Mouse (Mus musculus): ENCODE measurements around the gene Ints2.
"Not testable (repeated sequence)": the region's sequence is repeated elsewhere in the genome, so short reads cannot be mapped to it uniquely, and the experiment has no call there.

Gene Ints2

DNA sequence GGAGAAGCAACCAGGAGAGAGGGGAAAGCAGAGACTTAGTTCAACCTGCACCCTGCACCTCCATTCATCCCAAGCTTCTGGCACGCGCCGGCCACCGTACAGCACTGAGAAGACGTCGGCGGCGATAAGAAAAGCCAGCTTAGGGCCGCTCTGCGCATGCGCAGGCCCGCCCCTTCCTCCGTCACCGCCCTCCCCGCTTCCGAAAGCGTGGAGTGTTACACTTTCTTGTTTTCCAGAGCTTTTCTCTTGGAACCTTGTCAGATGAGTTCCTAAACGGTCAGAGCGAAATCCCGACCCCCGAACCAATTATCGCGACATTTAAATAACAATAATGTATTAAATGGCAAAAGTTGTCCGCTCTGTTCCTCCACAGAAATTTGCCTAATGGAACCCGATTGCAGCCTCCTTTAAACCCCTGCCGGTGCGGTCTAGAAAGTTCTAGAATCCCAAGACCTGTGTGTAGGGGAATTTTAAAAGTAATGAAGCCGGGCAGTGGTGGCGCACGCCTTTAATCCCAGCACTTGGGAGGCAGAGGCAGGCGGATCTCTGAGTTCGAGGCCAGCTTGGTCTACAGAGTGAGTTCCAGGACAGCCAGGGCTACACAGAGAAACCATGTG lies at the start of gene Ints2:
Ints2 (minus strand) TSS at position 116 of the 617 bp plus-strand sequence.
- DNase-seq (ENCODE audit: low spot score) = peak; percentile 93

- not testable (repeated sequence) for DNase-seq (ENCODE audit: low spot score)
These were observed 34.8 kb upstream of the Ints2 start for GRCm38 (mm10) chr11:86292201-86292600.

- no peak for DNase-seq (ENCODE audit: low spot score)
These were observed 34.3 kb upstream of the Ints2 start for GRCm38 (mm10) chr11:86291714-86292113.

DNA sequence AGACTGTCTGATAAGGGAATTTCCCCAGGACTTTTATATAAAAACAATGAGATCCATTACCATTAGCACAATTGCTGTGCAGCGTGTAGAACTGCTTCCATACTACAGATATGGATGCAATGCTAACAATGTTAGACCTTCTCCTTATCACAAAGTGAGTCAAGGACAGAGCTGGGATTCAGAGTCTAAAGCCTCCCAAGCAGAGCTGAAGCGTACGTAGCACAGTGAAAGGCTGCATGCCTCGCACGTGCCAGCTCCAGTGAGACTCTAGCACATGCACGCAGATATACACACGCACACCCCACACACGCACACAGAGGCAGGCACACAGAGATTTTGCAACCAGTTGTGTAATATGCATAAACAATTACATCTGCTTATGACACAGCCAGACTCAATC lies 28.4 kb upstream of the Ints2 start:
- no peak for DNase-seq (ENCODE audit: low spot score)

GRCm38 (mm10) chr11:86278442-86279102 lies 21.2 kb upstream of the Ints2 start:
- DNase-seq (ENCODE audit: low spot score) = no peak

DNA sequence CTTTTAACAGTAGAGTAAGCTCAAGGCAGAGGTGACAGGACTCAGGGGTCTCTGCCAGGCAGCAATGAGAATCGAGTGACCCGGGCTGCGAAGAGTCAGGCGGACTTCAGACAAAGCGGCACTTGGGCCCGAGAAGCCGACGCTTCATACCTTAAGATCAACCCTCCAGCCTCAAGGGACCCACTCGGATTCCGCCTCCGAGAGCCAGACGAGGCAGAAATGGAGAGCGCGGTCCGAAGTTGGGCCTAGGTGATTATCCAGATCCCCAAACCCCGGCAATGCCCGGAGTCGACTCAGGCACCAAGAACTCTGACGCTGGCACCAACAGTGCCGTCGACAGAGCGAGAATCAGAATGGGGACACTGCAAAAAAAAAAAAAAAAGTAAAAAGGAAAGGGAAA lies 321 bp downstream of the Ints2 start:
- no peak for DNase-seq (ENCODE audit: low spot score)

- DNase-seq (ENCODE audit: low spot score) = no peak
These were observed 4.0 kb downstream of the Ints2 start for GRCm38 (mm10) chr11:86253342-86253741.

GRCm38 (mm10) chr11:86232446-86232845 lies 24.9 kb downstream of the Ints2 start:
- no peak for DNase-seq (ENCODE audit: low spot score)

DNA sequence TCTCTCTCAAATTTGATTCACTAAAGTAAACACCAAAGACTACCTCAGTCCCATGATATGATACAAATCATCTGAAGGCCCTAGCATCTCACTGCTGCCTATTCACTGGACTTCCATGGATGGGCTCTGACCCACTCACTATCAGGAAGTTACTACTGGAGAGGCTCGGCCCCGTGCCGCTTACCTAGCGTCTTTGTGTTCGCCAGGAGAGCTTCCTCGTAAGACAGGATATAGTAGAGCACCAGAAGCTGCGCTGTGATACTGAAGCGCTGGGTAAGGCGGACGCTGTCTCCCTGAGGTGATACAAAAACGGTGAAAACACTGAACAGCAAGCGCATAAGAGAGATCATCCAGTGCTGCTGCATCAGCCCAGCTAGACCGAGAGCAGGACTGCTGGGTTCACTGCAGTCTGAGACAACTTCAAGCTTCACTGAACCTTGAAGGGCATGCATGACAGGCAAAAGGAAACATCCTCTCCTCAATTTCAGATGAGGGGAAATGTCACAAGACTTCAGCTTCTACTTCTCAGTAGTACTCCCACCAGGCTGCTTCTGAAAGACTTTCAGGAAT lies 25.5 kb downstream of the Ints2 start:
- no peak for DNase-seq (ENCODE audit: low spot score)

DNA sequence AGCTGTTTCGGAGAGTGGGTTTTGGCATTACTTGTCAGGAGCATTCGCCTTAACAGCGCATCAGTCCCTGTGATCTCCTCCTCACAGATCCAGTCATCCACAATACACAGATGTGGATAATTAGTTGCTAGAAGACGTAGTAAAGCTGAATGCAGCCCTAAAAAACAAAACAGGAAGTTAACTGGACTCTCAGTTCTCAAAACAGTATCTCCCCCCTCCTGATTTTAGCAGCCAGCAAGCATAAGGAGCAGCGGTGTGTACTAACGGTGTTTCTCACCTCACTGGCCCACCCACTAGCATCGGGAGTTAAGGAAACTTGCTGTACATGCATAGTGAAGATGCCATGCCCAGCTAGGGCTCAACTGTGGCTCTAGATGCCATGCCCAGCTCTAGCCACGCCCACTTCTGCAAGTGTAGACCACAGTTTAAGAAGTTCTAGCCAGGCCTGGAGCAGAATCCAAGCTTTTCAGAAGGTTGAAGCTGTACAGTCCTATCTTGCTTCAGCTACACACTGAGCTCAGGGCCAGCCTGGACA lies 30.7 kb downstream of the Ints2 start:
- no peak for DNase-seq (ENCODE audit: low spot score)

GRCm38 (mm10) chr11:86225761-86226160 lies 31.6 kb downstream of the Ints2 start:
- no peak for DNase-seq (ENCODE audit: low spot score)

GRCm38 (mm10) chr11:86211803-86212202 lies 45.6 kb downstream of the Ints2 start:
- no peak for DNase-seq (ENCODE audit: low spot score)

GRCm38 (mm10) chr11:86209123-86209522 lies 48.3 kb downstream of the Ints2 start:
- no peak for DNase-seq (ENCODE audit: low spot score)

- no peak for DNase-seq (ENCODE audit: low spot score)
These were observed 51.5 kb downstream of the Ints2 start for GRCm38 (mm10) chr11:86205876-86206275.

GRCm38 (mm10) chr11:86205031-86205430 lies 52.3 kb downstream of the Ints2 start:
- no peak for DNase-seq (ENCODE audit: low spot score)

DNA sequence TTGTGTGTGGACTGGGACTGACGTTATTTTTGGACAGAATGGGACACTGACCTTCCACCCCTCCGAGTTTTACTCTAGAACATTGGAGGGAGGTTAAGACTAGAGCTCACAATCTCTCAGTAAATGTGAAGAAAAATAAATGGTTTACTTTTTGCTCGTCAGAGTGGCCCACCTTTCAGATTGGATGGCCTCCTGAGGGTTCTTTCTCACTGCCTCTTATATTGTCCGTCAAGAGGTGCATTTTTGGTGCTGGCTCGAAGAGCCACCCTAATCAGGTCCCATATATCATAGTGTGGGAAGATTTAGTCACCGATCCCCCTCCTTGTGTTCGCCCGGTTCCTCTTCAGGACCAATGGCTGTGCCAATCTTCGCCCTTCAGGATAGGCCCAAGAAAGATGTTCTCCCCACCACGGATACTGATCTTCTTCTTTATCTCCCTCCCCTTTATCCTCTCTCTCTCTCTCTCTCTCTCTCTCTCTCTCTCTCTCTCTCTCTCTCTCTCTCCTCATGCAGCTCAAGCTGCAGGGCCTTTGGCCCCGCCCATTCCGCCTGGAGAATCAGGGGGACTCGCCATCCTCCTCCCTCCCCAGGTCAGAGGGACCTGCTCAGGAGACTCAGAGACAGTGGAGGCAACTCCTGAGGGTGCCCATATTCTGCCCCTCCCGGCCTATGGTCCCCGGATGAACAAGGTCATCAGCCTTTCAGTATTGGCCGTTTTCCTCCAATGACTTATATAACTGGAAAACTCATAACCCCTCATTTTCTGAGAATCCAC lies 55.3 kb downstream of the Ints2 start:
- DNase-seq (ENCODE audit: low spot score) = no peak

DNA sequence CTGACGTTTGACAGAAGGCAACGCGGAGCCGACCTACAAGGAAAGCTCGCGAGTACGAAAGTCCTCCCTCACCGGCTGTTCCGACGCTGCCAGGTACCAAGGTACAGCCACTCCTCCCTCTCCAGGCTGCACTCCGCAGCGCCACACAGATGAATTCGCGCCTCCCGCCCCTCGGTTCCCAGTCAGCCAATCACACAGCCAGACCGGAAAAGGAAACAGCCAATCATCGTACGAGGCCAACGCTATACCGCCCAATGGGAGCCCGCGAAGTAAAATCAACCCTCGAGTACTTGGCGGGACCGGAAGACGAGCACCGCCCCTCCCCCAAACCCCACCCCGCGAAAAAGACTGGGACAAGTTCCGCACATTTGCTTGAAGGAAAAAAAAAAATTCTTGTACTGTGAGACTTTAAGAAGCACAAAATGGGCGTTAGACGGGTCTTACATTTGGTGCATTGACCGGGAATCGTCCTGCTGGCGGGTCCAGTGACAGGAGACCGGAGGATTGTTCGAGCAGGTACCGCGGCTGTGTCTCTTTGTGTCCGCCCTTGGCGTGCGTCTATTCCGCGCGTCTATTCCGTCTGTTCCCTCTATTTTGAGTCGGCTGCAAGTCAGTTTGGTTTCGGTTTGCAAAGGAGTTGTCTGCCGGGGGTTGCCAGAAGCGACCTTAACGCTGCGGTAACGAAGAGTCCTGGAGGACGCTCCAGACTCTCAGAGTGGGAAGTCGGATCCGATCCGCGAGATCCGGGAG lies 56.2 kb downstream of the Ints2 start, which contains the start of gene Brip1:
Brip1 (minus strand) TSS at position 157 of the 750 bp plus-strand sequence.
- DNase-seq (ENCODE audit: low spot score) = peak; percentile 90

- no peak for DNase-seq (ENCODE audit: low spot score)
These were observed 56.8 kb downstream of the Ints2 start for GRCm38 (mm10) chr11:86200460-86201021.

DNA sequence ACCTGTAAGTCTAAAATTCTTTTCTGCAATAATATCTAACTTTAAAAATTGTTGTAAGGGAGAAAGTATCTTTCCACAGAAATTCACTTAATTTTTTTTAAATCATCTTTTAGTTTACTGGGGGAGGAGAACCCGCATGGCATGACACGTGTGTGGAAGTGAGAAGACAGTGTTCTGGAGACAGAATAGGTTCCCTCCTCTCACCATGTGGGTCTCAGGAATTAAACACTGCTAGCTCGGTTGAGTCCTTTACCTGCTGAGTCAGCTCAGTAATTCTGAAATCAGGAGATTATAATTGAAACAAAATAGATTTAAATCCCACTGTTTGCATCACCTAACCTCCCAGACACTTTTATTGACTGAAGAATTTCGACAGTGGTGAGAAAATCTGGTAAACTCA lies 57.6 kb downstream of the Ints2 start:
- DNase-seq (ENCODE audit: low spot score) = no peak

GRCm38 (mm10) chr11:86185224-86185623 lies 72.2 kb downstream of the Ints2 start:
- DNase-seq (ENCODE audit: low spot score) = not testable (repeated sequence)

- no peak for DNase-seq (ENCODE audit: low spot score)
These were observed 81.5 kb downstream of the Ints2 start for GRCm38 (mm10) chr11:86175833-86176232.
